Mouse (Mus musculus): ENCODE data around the gene Cyp4f39. TPM values are rescaled to one million over a fixed set of nuclear protein-coding genes. Genes with fewer than 3 reads are reported as not detected.

Gene Cyp4f39
- polyA plus RNA-seq, 1 experiment from 2014 or later = 4.9 TPM

- H3K27ac ChIP-seq (ENCODE audit: low read length) = no peak overlapping the region
- H3K36me3 ChIP-seq (ENCODE audit: insufficient read depth, low read length) = no peaks in the 10 kb centered on the region
- peaks cover 4% of the 10 kb centered on the region; the same call in 1 of the 2 replicates for H3K4me1 ChIP-seq (ENCODE audit: insufficient read depth, low read depth, low read length)
- whole genome bisulfite sequencing = 47% methylated on average over 4 of the region's 4 CpGs
- H3K27me3 ChIP-seq (replicated peaks; ENCODE audit: insufficient read depth, low read length) = peaks cover 4% of the 10 kb centered on the region; the same call in 1 of the 2 replicates
- H3K4me2 ChIP-seq (replicated peaks; ENCODE audit: low read depth, low read length) = no peak overlapping the region
- H3K9ac ChIP-seq (replicated peaks; ENCODE audit: low read depth) = no peak overlapping the region
- ATAC-seq = peak; percentile 93
- no peak overlapping the region for H3K4me3 ChIP-seq (ENCODE audit: low read depth, low read length)
- H3K9me3 ChIP-seq (ENCODE audit: low read length) = no peaks in the 10 kb centered on the region
- TF ChIP-seq CTCF (IDR thresholded peaks at IDR 0.05) (no peak), EP300 (IDR thresholded peaks at IDR 0.05) (no peak)
- DNase-seq (ENCODE audit: low spot score) = peak; percentile 76
Measured at GRCm38 (mm10) chr17:32454188-32454587, 1.7 kb downstream of the Cyp4f39 start.

GRCm38 (mm10) chr17:32454997-32455396, 2.5 kb downstream of the Cyp4f39 start:
- peaks cover 4% of the 10 kb centered on the region; the same call in 1 of the 2 replicates for H3K27me3 ChIP-seq (replicated peaks; ENCODE audit: insufficient read depth, low read length)
- H3K4me3 ChIP-seq (ENCODE audit: low read depth, low read length) = no peak overlapping the region
- peaks cover 4% of the 10 kb centered on the region; the same call in 1 of the 2 replicates for H3K4me1 ChIP-seq (ENCODE audit: insufficient read depth, low read depth, low read length)
- H3K9me3 ChIP-seq (ENCODE audit: low read length) = no peaks in the 10 kb centered on the region
- H3K27ac ChIP-seq (ENCODE audit: low read length) = no peak overlapping the region
- WGBS = 26% methylated on average over 2 of the region's 2 CpGs
- no peak for DNase-seq (ENCODE audit: low spot score)
- H3K4me2 ChIP-seq (replicated peaks; ENCODE audit: low read depth, low read length) = no peak overlapping the region
- H3K36me3 ChIP-seq (ENCODE audit: insufficient read depth, low read length) = no peaks in the 10 kb centered on the region
- TF ChIP-seq EP300 (IDR thresholded peaks at IDR 0.05) (no peak), CTCF (IDR thresholded peaks at IDR 0.05) (no peak)
- no peak for ATAC-seq
- H3K9ac ChIP-seq (replicated peaks; ENCODE audit: low read depth) = no peak overlapping the region

- H3K9me3 ChIP-seq (ENCODE audit: low read length) = no peaks in the 10 kb centered on the region
- no peak for TF ChIP-seq CTCF (IDR thresholded peaks at IDR 0.05)
- no peak for TF ChIP-seq EP300 (IDR thresholded peaks at IDR 0.05)
- WGBS = 47% methylated on average over 7 of the region's 7 CpGs
- no peaks in the 10 kb centered on the region for H3K4me1 ChIP-seq (ENCODE audit: insufficient read depth, low read depth, low read length)
- no peak for ATAC-seq
- H3K27me3 ChIP-seq (replicated peaks; ENCODE audit: insufficient read depth, low read length) = no peaks in the 10 kb centered on the region
- no peak overlapping the region for H3K27ac ChIP-seq (ENCODE audit: low read length)
- no peak overlapping the region for H3K4me3 ChIP-seq (ENCODE audit: low read depth, low read length)
- H3K4me2 ChIP-seq (replicated peaks; ENCODE audit: low read depth, low read length) = no peak overlapping the region
- no peak overlapping the region for H3K9ac ChIP-seq (replicated peaks; ENCODE audit: low read depth)
- H3K36me3 ChIP-seq (ENCODE audit: insufficient read depth, low read length) = no peaks in the 10 kb centered on the region
- no peak for DNase-seq (ENCODE audit: low spot score)
Measured at GRCm38 (mm10) chr17:32468494-32468893, 16.0 kb downstream of the Cyp4f39 start.

GRCm38 (mm10) chr17:32470795-32471194, 18.3 kb downstream of the Cyp4f39 start:
- H3K4me1 ChIP-seq (ENCODE audit: insufficient read depth, low read depth, low read length) = no peaks in the 10 kb centered on the region
- no peak overlapping the region for H3K4me2 ChIP-seq (replicated peaks; ENCODE audit: low read depth, low read length)
- no peak overlapping the region for H3K27ac ChIP-seq (ENCODE audit: low read length)
- no peak for TF ChIP-seq EP300 (IDR thresholded peaks at IDR 0.05)
- H3K9ac ChIP-seq (replicated peaks; ENCODE audit: low read depth) = no peak overlapping the region
- H3K4me3 ChIP-seq (ENCODE audit: low read depth, low read length) = no peak overlapping the region
- no peaks in the 10 kb centered on the region for H3K27me3 ChIP-seq (replicated peaks; ENCODE audit: insufficient read depth, low read length)
- H3K36me3 ChIP-seq (ENCODE audit: insufficient read depth, low read length) = no peaks in the 10 kb centered on the region
- ATAC-seq (no peak), DNase-seq (ENCODE audit: low spot score) (no peak)
- WGBS = 77% methylated on average over 4 of the region's 4 CpGs
- no peaks in the 10 kb centered on the region for H3K9me3 ChIP-seq (ENCODE audit: low read length)

- H3K9ac ChIP-seq (replicated peaks; ENCODE audit: low read depth) = no peak overlapping the region
- no peak overlapping the region for H3K27ac ChIP-seq (ENCODE audit: low read length)
- no peaks in the 10 kb centered on the region for H3K36me3 ChIP-seq (ENCODE audit: insufficient read depth, low read length)
- no peak for TF ChIP-seq CTCF (IDR thresholded peaks at IDR 0.05)
- TF ChIP-seq EP300 (IDR thresholded peaks at IDR 0.05) = no peak
- WGBS = 48% methylated on average over 7 of the region's 7 CpGs
- no peaks in the 10 kb centered on the region for H3K4me1 ChIP-seq (ENCODE audit: insufficient read depth, low read depth, low read length)
- ATAC-seq (no peak), DNase-seq (ENCODE audit: low spot score) (no peak)
- H3K27me3 ChIP-seq (replicated peaks; ENCODE audit: insufficient read depth, low read length) = no peaks in the 10 kb centered on the region
- H3K9me3 ChIP-seq (ENCODE audit: low read length) = no peaks in the 10 kb centered on the region
- H3K4me2 ChIP-seq (replicated peaks; ENCODE audit: low read depth, low read length) = no peak overlapping the region
- H3K4me3 ChIP-seq (ENCODE audit: low read depth, low read length) = no peak overlapping the region
Measured at GRCm38 (mm10) chr17:32472176-32472575, 19.7 kb downstream of the Cyp4f39 start.

GRCm38 (mm10) chr17:32474954-32475560, 22.5 kb downstream of the Cyp4f39 start:
- no peaks in the 10 kb centered on the region for H3K4me1 ChIP-seq (ENCODE audit: insufficient read depth, low read depth, low read length)
- no peak overlapping the region for H3K4me2 ChIP-seq (replicated peaks; ENCODE audit: low read depth, low read length)
- WGBS = 74% methylated on average over 5 of the region's 5 CpGs
- TF ChIP-seq EP300 (IDR thresholded peaks at IDR 0.05) (no peak), CTCF (IDR thresholded peaks at IDR 0.05) (no peak)
- no peak overlapping the region for H3K27ac ChIP-seq (ENCODE audit: low read length)
- no peak overlapping the region for H3K9ac ChIP-seq (replicated peaks; ENCODE audit: low read depth)
- no peak for ATAC-seq
- H3K27me3 ChIP-seq (replicated peaks; ENCODE audit: insufficient read depth, low read length) = no peaks in the 10 kb centered on the region; the same call in 1 of the 2 replicates
- no peaks in the 10 kb centered on the region for H3K9me3 ChIP-seq (ENCODE audit: low read length)
- H3K4me3 ChIP-seq (ENCODE audit: low read depth, low read length) = no peak overlapping the region
- H3K36me3 ChIP-seq (ENCODE audit: insufficient read depth, low read length) = no peaks in the 10 kb centered on the region
- no peak for DNase-seq (ENCODE audit: low spot score)

All from lung, postnatal 0 days (tissue).